In genomic region chr2:12802667-12803066, GRCm38 (mm10) we compare ENCODE assay signal across 21 mouse cellular contexts.
"Had no signal": no experiment of that assay in that cellular context is flagged by ENCODE, and none has a peak within 500 bp of the region (broad histone marks: within the 10 kb centered on the region; RNA-seq: fewer than 3 reads in every experiment).

No protein-coding gene starts in this region.

- H3K4me1 ChIP-seq: liver, embryonic 13.5 days; liver, embryonic 15.5 days; lung, embryonic 15.5 days; midbrain, embryonic 10.5 days; midbrain, embryonic 12.5 days; neural tube, embryonic 12.5 days had no signal

- ATAC-seq: liver, postnatal 0 days; lung, postnatal 0 days; midbrain, embryonic 16.5 days had no signal

- H3K4me3 ChIP-seq: liver, embryonic 13.5 days; liver, embryonic 15.5 days; lung, embryonic 15.5 days; midbrain, embryonic 10.5 days; midbrain, embryonic 12.5 days; myocyte; neural tube, embryonic 12.5 days had no signal

- DNase-seq: liver, embryonic 13.5 days; liver, postnatal 0 days; lung, adult 2 months; lung, postnatal 14 days; lung, postnatal 4 days; midbrain, embryonic 14.5 days; right cerebral cortex, adult 18-20 months; right cerebral cortex, postnatal 25 days; right cerebral cortex, postnatal 4 days; spleen, adult 18-20 months; thymus, adult 18-20 months; thymus, postnatal 14 days; thymus, postnatal 36 days had no signal

- H3K27me3 ChIP-seq: liver, embryonic 13.5 days; liver, embryonic 15.5 days; lung, embryonic 15.5 days; midbrain, embryonic 12.5 days; neural tube, embryonic 12.5 days had no signal

- H3K36me3 ChIP-seq: liver, embryonic 13.5 days; liver, embryonic 15.5 days; lung, embryonic 15.5 days; midbrain, embryonic 10.5 days; midbrain, embryonic 12.5 days; neural tube, embryonic 12.5 days had no signal

- H3K27ac ChIP-seq: liver, embryonic 13.5 days; liver, embryonic 15.5 days; lung, embryonic 15.5 days; midbrain, embryonic 10.5 days; midbrain, embryonic 12.5 days; neural tube, embryonic 12.5 days had no signal

- H3K9ac ChIP-seq: liver, embryonic 13.5 days; liver, embryonic 15.5 days; liver, postnatal 0 days; lung, embryonic 15.5 days; midbrain, embryonic 12.5 days; neural tube, embryonic 12.5 days had no signal

- H3K4me2 ChIP-seq: liver, embryonic 13.5 days; liver, embryonic 15.5 days; lung, embryonic 15.5 days; midbrain, embryonic 12.5 days; neural tube, embryonic 12.5 days had no signal

- H3K9me3 ChIP-seq: liver, embryonic 13.5 days; liver, embryonic 15.5 days; lung, embryonic 15.5 days; midbrain, embryonic 10.5 days; midbrain, embryonic 12.5 days; neural tube, embryonic 12.5 days had no signal
